Mouse (Mus musculus): ENCODE results near the gene Hk2. TPM values are rescaled to one million over a fixed set of nuclear protein-coding genes. Genes with fewer than 3 reads are reported as not detected.
A peak's percentile ranks its signal among the peaks of the same experiment; 100 is the strongest.

Hk2 gene
- total and polyA plus RNA-seq, 2 experiments, result 0.87 to 1.0 TPM

DNA sequence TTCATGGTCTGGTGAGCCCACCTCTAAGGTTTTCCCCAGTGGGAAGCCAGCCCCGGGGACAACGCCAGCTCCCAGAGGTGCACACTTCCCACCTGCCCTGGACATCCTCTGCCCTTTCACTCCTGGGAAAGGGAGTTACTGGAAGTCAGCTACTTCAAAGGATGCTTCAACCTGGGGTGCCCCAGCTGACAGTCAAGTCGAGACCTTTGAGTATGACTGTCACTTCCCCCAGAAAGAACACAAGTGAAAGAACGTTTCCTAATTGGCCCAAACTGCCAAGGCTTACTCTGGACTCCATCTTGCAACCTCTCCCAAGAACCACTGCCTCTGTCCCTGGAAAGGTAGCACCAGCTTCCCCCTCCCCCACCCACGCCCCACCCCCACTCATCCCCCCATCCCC lies 4.5 kb downstream of the Hk2 start:
- TF ChIP-seq POLR2A (IDR thresholded peaks at IDR 0.05; ENCODE audit: extremely low read depth, insufficient read depth, low read length) (no peak), CTCF (IDR thresholded peaks at IDR 0.05; ENCODE audit: low read depth, low read length) (no peak)
- Histone ChIP-seq H3K36me3 (ENCODE audit: control insufficient read depth, insufficient read depth, low read length) (no peaks in the 10 kb centered on the region), H3K4me1 (ENCODE audit: control insufficient read depth, insufficient read depth, low read length) (no peaks in the 10 kb centered on the region), H3K27me3 (ENCODE audit: control insufficient read depth, insufficient read depth, low read length) (no peaks in the 10 kb centered on the region), H3K9ac (ENCODE audit: low read depth, low read length) (no peak overlapping the region), H3K4me3 (ENCODE audit: insufficient read depth, low read depth, low read length) (no peak overlapping the region), H3K79me2 (ENCODE audit: control insufficient read depth, insufficient read depth, low read length) (no peaks in the 10 kb centered on the region), H3K27ac (replicated peaks; ENCODE audit: insufficient read depth, low read depth, low read length) (no peak overlapping the region)
- DNase-seq (ENCODE audit: extremely low read depth, low read depth, low spot score), result no peak
- WGBS, result 74% methylated on average over 4 of the region's 5 CpGs

DNA sequence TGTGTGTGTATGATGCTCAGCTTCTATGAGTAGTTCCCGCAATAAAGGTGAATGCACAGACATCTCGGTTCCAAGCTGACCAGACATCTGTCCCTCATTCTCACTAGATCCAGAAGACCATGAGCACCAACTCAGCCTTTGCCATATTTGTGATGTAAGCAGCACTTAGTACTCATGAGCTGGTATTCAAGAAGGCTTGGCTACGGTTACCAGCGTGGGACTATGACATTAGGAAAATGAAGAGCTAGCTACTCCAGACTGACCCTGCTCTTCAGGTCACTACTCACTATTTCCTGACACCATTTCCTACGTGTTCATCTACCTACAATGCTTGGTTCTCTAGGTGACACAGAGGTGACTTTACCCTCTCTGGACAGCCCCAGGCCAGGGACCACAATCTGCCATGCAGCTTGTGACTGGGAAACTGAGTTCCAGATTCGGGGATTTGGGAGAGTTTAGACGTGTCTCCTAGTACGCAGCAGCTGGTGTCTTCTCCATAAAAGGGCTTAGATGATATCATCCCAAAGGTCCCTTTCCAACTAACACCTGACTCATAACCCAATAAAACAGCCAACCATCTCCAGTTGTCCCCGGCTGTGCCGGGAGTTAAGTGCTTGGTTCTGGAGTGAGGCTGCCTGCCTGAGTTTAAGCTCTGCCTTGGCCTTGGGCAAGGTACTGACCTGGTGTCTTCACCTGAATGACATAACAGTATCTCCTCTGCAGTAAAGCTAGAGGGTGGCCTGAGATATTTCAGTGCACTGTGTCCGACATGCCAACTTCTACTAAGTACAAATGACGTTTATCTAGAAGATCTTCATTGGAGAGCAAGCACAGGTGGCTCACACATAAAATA lies 6.3 kb downstream of the Hk2 start:
- DNase-seq (ENCODE audit: extremely low read depth, low read depth, low spot score), result no peak
- Histone ChIP-seq H3K9ac (ENCODE audit: low read depth, low read length) (no peak overlapping the region), H3K27me3 (ENCODE audit: control insufficient read depth, insufficient read depth, low read length) (no peaks in the 10 kb centered on the region), H3K79me2 (ENCODE audit: control insufficient read depth, insufficient read depth, low read length) (no peaks in the 10 kb centered on the region), H3K4me1 (ENCODE audit: control insufficient read depth, insufficient read depth, low read length) (no peaks in the 10 kb centered on the region; the same call in 1 of the 2 replicates), H3K36me3 (ENCODE audit: control insufficient read depth, insufficient read depth, low read length) (no peaks in the 10 kb centered on the region), H3K4me3 (ENCODE audit: insufficient read depth, low read depth, low read length) (no peak overlapping the region), H3K27ac (replicated peaks; ENCODE audit: insufficient read depth, low read depth, low read length) (no peak overlapping the region)
- WGBS, result 90% methylated on average over 12 of the region's 12 CpGs
- TF ChIP-seq POLR2A (IDR thresholded peaks at IDR 0.05; ENCODE audit: extremely low read depth, insufficient read depth, low read length) (no peak), CTCF (IDR thresholded peaks at IDR 0.05; ENCODE audit: low read depth, low read length) (no peak)

DNA sequence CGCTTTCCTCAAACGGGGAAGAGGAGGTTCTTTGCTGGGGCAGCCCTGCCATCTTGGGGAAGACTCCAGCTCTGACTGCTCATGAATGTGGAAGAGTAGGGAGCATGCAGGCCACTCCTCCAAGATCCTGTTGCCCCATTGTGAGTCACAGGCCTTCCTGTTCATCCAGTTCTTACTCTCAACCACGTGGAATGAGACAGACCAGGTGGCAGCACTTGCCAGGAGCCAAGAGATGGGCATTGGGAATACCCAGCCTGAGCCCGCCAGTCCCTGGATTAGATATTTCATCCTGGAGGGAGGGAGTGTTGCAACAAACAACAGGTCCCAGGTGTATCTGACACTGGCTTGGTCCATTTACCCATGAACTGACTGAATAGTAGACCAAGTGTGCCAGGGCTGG lies 7.6 kb downstream of the Hk2 start:
- WGBS, result 66% methylated on average over 4 of the region's 4 CpGs
- Histone ChIP-seq H3K36me3 (ENCODE audit: control insufficient read depth, insufficient read depth, low read length) (no peaks in the 10 kb centered on the region), H3K79me2 (ENCODE audit: control insufficient read depth, insufficient read depth, low read length) (no peaks in the 10 kb centered on the region), H3K4me3 (ENCODE audit: insufficient read depth, low read depth, low read length) (no peak overlapping the region), H3K27me3 (ENCODE audit: control insufficient read depth, insufficient read depth, low read length) (no peaks in the 10 kb centered on the region), H3K27ac (replicated peaks; ENCODE audit: insufficient read depth, low read depth, low read length) (no peak overlapping the region), H3K4me1 (ENCODE audit: control insufficient read depth, insufficient read depth, low read length) (no peaks in the 10 kb centered on the region; the same call in 1 of the 2 replicates), H3K9ac (ENCODE audit: low read depth, low read length) (no peak overlapping the region)
- DNase-seq (ENCODE audit: extremely low read depth, low read depth, low spot score), result no peak
- no peak for TF ChIP-seq CTCF (IDR thresholded peaks at IDR 0.05; ENCODE audit: low read depth, low read length)
- no peak for TF ChIP-seq POLR2A (IDR thresholded peaks at IDR 0.05; ENCODE audit: extremely low read depth, insufficient read depth, low read length)

DNA sequence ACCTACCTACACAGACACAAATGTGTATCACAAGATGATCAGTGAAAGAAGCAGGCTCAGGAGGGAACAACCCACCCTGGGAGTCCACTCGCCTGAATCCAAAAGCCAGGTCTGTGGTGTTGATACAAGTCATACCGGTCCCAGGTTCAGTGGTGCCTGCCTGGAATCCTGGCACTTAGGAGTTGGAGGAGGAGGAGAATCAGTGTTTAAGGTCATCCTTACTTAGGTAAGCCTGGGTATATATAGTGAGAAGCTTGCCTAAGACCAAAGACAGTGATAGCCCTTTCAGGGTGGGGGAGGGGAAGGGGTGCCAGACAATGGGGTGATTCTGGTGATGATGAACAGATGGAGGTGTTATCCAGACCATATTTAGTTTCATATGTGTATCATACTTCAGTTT lies 9.0 kb downstream of the Hk2 start:
- Histone ChIP-seq H3K27ac (replicated peaks; ENCODE audit: insufficient read depth, low read depth, low read length) (no peak overlapping the region), H3K9ac (ENCODE audit: low read depth, low read length) (no peak overlapping the region), H3K4me3 (ENCODE audit: insufficient read depth, low read depth, low read length) (no peak overlapping the region), H3K4me1 (ENCODE audit: control insufficient read depth, insufficient read depth, low read length) (no peaks in the 10 kb centered on the region; the same call in 1 of the 2 replicates), H3K27me3 (ENCODE audit: control insufficient read depth, insufficient read depth, low read length) (no peaks in the 10 kb centered on the region), H3K79me2 (ENCODE audit: control insufficient read depth, insufficient read depth, low read length) (no peaks in the 10 kb centered on the region), H3K36me3 (ENCODE audit: control insufficient read depth, insufficient read depth, low read length) (no peaks in the 10 kb centered on the region)
- WGBS, result 100% methylated on average over 2 of the region's 2 CpGs
- TF ChIP-seq CTCF (IDR thresholded peaks at IDR 0.05; ENCODE audit: low read depth, low read length) (no peak), POLR2A (IDR thresholded peaks at IDR 0.05; ENCODE audit: extremely low read depth, insufficient read depth, low read length) (no peak)
- DNase-seq (ENCODE audit: extremely low read depth, low read depth, low spot score), result no peak

DNA sequence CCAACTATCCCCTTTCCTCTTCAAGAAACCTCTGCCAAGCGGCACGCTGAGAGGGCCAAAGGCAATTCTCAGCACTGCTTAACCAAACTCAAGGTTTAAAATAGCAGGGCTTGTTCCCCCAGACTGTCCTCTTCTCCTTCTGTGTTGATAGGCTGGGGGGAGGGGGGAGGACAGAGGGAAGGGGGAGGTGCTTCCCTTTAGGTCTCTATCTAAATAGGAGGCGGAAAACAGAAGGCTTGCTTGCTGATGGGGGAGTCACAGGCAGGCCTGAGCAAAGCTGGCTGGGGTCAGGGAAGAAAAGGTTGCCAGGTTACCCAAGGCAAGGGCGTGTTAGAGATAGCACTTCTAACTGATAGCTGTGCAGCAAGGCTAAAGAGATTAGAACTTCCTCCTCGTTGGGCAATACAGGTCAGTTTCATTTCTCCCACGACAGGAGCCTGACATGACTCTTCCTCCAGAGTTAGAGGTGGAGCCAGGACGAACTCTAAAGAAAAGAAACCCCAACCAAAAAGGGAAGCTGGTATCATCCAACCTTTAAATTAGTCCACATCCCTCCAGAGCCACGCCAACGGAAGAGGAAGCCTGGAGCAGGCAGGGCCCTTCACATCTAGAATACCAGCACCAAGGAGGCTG lies 10.3 kb downstream of the Hk2 start:
- Histone ChIP-seq H3K4me1 (ENCODE audit: control insufficient read depth, insufficient read depth, low read length) (no peaks in the 10 kb centered on the region; the same call in 1 of the 2 replicates), H3K4me3 (ENCODE audit: insufficient read depth, low read depth, low read length) (no peak overlapping the region), H3K79me2 (ENCODE audit: control insufficient read depth, insufficient read depth, low read length) (no peaks in the 10 kb centered on the region), H3K9ac (ENCODE audit: low read depth, low read length) (no peak overlapping the region), H3K27me3 (ENCODE audit: control insufficient read depth, insufficient read depth, low read length) (no peaks in the 10 kb centered on the region), H3K27ac (replicated peaks; ENCODE audit: insufficient read depth, low read depth, low read length) (peak overlapping the region; percentile 58), H3K36me3 (ENCODE audit: control insufficient read depth, insufficient read depth, low read length) (no peaks in the 10 kb centered on the region)
- TF ChIP-seq POLR2A (IDR thresholded peaks at IDR 0.05; ENCODE audit: extremely low read depth, insufficient read depth, low read length) (no peak), CTCF (IDR thresholded peaks at IDR 0.05; ENCODE audit: low read depth, low read length) (no peak)
- DNase-seq (ENCODE audit: extremely low read depth, low read depth, low spot score), result peak; percentile 50
- 57% methylated on average over 9 of the region's 9 CpGs for WGBS

DNA sequence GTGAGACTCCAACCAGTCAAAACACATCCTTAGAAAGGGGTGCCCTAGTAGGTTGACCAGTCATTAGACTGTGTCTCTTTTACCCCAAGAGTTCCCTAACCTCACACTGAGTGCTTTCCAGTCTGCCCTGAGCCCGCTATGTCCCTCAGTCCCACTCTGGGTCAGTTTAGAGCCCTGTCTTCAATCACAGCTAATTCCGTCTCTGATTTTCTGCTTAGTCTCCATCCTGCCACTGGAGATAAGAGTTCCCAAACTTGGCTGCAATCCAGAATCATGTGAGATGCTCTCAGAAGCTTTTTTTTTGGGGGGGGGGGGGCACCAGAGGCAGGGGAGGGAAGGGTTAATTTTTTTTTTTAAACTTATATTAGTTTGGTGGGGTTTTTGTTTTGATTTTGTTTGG lies 11.5 kb downstream of the Hk2 start:
- Histone ChIP-seq H3K36me3 (ENCODE audit: control insufficient read depth, insufficient read depth, low read length) (no peaks in the 10 kb centered on the region), H3K27ac (replicated peaks; ENCODE audit: insufficient read depth, low read depth, low read length) (no peak overlapping the region), H3K27me3 (ENCODE audit: control insufficient read depth, insufficient read depth, low read length) (no peaks in the 10 kb centered on the region), H3K9ac (ENCODE audit: low read depth, low read length) (no peak overlapping the region), H3K79me2 (ENCODE audit: control insufficient read depth, insufficient read depth, low read length) (no peaks in the 10 kb centered on the region), H3K4me1 (ENCODE audit: control insufficient read depth, insufficient read depth, low read length) (no peaks in the 10 kb centered on the region; the same call in 1 of the 2 replicates), H3K4me3 (ENCODE audit: insufficient read depth, low read depth, low read length) (no peak overlapping the region)
- TF ChIP-seq CTCF (IDR thresholded peaks at IDR 0.05; ENCODE audit: low read depth, low read length) (no peak), POLR2A (IDR thresholded peaks at IDR 0.05; ENCODE audit: extremely low read depth, insufficient read depth, low read length) (no peak)
- WGBS, result 66% methylated on average over 2 of the region's 2 CpGs
- no peak for DNase-seq (ENCODE audit: extremely low read depth, low read depth, low spot score)

Data from liver, adult 2 months (tissue).